Mouse (Mus musculus) E14TG2a.4 (cell line): ENCODE measurements around the gene Klf13.

Experiments
- CTCF ChIP-seq: conservative IDR thresholded peaks from 2 replicates; pipeline ENCODE4 v1.5.1; 2014; ENCODE audit warnings: low read length
- POU5F1 ChIP-seq: IDR thresholded peaks from 2 replicates; pipeline ENCODE4 v1.6.1; 2014; ENCODE audit warnings: low read length, borderline replicate concordance

GRCm38 (mm10) chr7:63952077-63952898, 13.6 kb upstream of the Klf13 start:
- TF ChIP-seq CTCF (no peak), POU5F1 (0 out of 2 replicates have a peak, but pooled peaks have one; percentile 22)
